Mouse (Mus musculus): ENCODE results near the gene Sec61a1.

DNA sequence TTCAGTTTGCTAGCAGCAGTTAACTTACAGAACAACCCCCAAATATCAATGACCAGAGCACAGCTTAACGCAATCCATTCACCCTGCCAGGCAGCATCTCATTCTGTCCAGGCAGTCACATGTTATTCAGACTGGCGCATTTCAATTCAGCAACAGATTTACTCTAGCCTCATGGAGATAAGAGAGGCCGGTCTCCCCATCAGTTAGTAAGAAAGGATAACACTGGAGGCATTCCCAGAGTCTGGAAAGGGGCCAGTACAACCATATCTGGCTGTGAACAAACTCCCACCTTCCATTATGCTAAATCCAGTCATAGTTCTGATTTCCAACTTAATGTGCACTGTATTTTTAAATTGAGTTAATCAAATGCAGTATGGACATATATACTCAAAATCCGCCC is 4.2 kb downstream of the Sec61a1 start:
- TF ChIP-seq CTCF (IDR thresholded peaks at IDR 0.05) (no peak), EP300 (IDR thresholded peaks at IDR 0.05) (no peak)

Measured in lung, postnatal 0 days (tissue).